Mouse (Mus musculus) adrenal gland, postnatal 36 days (tissue): ENCODE measurements at regions not wholly inside any gene's neighbourhood (a gene's known extent, or its start where the extent isn't known, plus 50 kb on each side); places are given as distances from the start of the nearest gene placed in this dataset.

Experiments used
- DNase-seq, 2 experiments: peaks; one replicate each; pipeline ENCODE4 v3.0.0; 2021; ENCODE audit warnings: mixed read lengths in 1 of 2

GRCm38 (mm10) chr11:84760622-84761196, 58.6 kb downstream of the Mrm1 start:
- no peak for DNase-seq

DNA sequence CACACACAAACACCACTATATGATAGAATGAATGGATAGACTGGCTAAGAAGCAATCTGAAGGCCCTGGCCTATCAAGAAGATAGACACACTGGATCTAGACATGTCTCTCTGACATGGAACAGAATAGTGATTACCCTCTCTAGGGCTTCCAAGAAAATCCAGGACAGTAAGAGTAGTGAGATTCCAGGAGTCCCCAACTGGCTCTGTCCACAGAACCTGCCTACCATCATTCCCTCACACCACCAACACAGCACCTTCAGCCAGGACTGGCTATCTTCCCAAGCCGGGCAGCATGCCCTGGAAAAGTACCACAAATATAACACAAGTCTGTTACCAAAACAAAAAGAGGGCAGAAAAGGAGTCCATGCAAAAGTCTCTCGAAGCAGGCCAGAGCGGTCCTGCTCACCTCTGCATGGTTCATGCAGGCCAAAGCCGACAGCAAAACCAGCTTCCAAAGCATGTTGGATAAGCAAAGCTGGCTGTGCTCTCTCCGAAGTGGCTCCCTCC, 59.8 kb downstream of the Mrm1 start:
- DNase-seq, result peak; percentile 45 to 62

DNA sequence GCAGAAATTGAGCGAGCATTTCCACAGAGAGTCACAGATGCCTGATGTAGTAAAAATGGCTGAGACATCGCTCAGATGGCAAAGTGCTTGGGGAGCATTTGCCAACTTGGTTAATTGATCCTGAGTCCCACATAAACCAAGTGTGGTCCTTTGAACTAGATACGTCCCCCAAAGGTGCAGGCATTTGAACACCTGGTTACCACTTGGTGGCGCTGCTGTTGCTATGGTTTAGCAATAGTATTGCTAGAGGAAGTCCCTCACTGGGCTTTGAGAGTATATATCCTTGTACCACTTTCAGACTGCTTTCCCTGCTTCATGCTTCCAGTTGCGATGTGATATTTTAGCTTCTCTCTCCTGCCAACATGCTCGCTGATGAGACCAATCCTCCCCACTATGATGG, 67.3 kb downstream of the Mrm1 start:
- DNase-seq, result no peak

DNA sequence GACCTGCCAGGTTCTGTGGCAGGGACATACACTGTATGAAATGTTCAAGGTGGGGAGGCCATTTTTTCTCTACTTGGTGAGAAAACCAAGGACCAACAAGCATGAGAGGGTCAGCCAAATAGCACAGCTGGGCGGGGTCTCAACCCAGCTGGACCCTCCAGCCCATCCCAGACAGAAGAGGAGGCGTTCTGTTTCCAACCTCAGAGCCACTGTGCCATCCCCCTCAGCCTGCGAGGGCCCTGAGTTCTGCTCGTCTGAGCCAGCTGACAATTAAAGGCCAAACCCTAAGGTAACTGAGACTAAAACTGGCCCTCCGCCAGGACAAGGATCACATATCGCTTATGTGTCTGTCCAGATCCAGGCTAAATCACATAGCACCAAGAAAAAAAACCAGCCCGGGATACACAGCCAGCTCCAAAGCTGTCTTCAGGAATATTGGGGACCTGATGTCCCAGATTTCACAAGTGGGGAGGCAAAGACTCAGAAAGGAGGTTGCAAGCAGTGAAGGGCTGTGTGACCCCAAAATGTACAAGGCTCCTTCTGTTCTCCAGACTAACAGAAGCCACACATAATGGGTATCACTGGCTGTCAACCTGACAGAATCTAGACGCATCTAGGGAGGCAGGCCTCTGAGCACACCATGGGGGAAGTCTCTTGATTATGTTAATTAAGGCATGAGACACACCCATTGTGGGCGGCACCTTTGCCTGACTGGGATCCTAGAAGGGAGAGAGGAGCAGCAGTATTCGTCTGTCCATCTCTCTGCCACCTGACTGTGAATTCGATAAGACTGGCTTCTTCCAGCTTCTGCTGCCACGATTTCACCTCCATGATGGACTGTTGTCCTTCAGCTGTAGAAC, 69.6 kb downstream of the Mrm1 start:
- peak in 1 of 2 experiments; percentile 24 for DNase-seq

- no peak for DNase-seq
Measured at GRCm38 (mm10) chr11:84738769-84739589, 80.3 kb downstream of the Mrm1 start.

DNA sequence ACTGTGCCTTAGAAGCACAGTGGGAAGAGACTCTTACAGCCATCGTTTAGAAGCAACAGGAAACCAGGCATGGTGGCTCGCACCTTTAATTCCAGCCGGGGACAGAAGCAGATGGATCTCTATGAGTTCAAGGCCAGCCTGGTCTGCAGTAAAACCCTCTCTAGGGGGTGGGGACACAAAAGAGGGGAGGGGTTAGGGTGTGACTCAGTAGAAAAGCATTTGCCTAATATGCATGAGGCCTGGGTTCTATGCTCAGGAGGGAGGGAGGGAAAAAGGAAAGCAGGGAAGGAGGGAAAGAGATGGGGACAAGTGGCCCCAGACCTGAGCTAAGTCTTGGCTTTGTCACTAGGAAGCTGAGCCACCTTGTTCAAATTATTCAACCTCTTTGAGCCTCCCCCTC, 81.2 kb downstream of the Mrm1 start:
- DNase-seq, result no peak

DNA sequence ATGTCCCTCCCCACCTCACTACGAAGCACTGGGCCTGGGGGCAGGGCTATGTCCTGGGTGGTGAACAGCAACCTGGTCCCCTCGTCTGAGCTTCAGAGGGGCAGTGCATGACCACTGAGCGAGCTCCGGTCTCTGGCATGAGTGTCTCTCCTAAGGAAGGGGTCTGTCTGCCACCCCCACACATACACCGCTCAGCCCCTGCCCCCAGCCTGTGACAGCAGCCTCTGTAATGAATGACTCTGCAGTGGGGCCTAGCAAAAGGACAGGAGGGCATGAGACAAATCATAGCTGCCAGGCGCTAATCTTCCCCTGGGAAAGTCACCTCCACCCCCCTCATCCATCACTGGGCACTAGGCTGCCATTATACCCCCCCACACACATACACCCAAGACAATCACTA, 87.4 kb downstream of the Mrm1 start:
- DNase-seq, result no peak

DNA sequence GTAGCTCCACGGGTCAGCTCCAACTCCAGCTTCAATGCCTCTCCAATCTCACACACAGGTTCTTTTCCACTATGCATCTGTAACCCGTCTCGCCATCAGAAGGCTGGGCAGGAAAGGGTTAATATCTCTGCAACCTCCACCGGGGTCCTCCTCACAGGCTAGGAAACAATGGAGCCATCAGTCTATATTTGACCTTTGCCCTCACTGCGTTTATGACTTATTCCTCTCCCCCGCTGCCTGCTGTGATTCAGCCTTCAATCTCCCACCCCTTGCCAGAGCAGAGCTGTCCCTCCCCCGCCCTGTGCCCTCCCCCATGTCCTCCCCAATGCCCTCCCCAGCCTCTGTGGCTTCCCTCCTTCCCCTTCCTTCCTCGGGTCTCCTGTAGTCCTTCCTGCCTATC, 89.1 kb downstream of the Mrm1 start:
- no peak for DNase-seq

DNA sequence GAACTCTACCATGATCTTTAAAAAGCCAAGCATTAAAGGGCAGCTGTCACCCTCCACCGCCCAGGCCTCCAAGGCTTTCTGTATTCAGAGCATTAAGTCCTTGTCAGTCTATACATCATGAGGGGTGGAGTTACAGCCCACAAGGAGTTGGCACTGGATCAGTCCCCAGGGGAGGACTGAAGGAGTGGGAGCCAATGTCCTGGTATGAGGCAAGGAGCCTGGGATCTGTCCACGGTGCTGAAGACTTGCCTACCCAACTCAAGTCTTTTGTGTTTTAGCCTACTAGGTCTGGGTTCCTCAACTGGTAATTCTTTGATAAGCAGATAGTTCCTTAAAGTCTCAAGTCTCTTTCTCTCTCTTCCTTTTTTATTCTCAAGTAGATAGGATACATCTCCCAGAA, 90.1 kb downstream of the Mrm1 start:
- DNase-seq, result peak; percentile 52 to 63

GRCm38 (mm10) chr11:84725936-84726613, 93.2 kb downstream of the Mrm1 start:
- DNase-seq, result no peak

DNA sequence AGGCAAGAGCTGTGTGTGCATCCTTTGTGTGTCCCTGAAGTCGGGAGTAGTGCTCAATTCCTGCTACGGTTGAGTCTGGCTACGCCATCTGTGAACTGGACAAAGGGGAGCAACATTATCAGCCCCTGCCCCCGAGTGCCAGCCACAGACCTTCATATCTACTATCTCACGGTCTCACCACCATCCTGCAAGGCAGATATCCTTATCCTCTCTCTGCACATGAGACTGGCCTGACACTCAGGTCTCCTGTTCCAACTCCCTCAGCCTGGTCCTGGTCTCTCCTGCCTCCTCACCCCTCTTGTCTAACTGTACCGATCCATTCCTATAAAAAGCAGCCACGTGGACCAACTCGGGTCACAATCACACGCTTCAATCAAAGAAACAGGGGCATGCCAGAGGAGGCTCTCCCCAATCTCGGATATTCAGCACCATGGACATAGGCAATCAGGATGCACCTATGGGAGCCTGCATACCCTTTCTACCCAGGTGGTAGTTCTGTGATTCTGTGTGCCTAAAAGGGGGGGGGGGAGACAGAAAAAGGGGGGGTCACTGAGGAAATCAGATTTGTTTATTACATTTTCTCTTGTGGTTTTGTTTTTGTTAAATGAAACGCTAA, 94.0 kb downstream of the Mrm1 start:
- DNase-seq, result no peak

- DNase-seq, result peak; percentile 28 to 33
Measured at GRCm38 (mm10) chr11:84724080-84724479, 95.2 kb downstream of the Mrm1 start.

DNA sequence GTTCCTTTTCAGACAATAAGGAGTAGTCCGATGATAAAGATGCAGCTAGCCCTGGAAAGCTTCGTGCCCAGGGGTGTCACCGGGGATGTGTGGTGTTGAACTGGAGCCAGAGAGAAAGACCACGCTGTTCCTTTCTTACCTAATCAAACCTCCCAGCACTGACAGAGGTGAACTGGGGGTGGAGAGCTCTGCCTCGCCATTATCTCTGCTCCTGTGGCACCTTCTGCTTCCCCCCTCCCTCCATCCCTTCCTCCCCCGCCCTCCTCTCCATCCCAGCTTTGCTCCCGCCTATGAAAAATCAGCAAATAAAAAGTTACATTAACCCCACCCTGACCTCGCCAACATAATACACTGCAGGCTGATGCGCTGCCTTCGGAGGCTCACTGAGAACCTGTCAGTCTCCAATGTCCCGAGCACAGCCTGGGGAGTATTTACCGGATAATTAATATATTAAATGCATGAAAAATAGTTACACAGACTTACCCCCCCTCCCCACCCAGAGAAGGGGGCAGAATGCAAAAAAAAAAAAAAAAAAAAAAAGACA, 96.6 kb downstream of the Mrm1 start:
- no peak for DNase-seq

- DNase-seq, result no peak
Measured at GRCm38 (mm10) chr11:84721979-84722378, 97.3 kb downstream of the Mrm1 start.

GRCm38 (mm10) chr11:84721150-84721549, 98.2 kb downstream of the Mrm1 start:
- no peak for DNase-seq

GRCm38 (mm10) chr11:84719781-84720180, 99.5 kb downstream of the Mrm1 start:
- no peak for DNase-seq

DNA sequence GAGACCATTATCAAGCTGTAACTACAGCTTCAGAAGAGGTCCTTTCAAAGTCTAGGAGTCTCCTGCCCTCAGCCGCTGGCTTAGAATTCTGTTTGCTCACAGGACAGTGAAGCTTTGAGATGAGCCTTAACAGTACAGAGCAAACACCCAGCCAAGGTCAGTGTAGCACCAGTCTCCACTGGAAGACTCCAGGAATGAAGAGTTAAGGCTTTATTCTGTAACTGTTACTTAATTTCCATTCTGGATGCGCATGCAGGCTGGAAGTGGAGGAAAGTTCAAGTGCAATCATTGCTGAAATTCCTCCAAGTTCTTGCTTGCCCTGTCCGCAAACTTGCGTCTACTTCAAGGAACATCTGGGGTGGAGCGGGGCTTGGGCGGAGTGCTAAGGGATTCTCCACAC, 106.6 kb downstream of the Mrm1 start:
- peak in 1 of 2 experiments; percentile 5 for DNase-seq

- DNase-seq, result no peak
Measured at GRCm38 (mm10) chr11:84711886-84712285, 107.4 kb downstream of the Mrm1 start.

GRCm38 (mm10) chr11:84708222-84708730, 111.0 kb downstream of the Mrm1 start:
- no peak for DNase-seq

GRCm38 (mm10) chr11:84707772-84708171, 111.5 kb downstream of the Mrm1 start:
- no peak for DNase-seq

DNA sequence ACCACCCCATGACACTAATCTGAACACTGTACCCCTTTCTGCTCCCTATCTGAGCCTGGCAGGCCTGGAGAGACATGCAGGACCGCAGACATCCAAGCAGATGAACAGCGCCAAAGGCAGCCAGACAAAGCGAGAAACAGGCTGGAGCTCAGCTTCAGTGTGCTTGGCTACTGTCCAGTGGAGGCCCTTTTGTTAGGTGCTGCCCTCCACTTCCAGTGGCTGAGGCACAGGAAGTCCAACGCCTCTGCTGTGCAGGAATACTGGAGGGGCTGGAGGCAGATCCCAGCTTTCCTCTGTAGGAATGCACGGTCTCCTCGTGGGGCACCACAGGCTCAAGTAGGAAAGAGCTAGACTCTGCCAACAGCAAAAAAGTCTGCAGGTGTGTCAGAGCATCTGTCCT, 112.6 kb downstream of the Mrm1 start:
- DNase-seq, result no peak
